Mouse (Mus musculus) liver, postnatal 0 days (tissue): ENCODE measurements around the gene Zfp750.
A peak's percentile ranks its signal among the peaks of the same experiment; 100 is the strongest.

Experiments used
- CTCF ChIP-seq: sonication (generic); IDR thresholded peaks from 2 replicates; pipeline ENCODE4 v1.5.1; 2016; ENCODE audit warnings: antibody characterized with exemption, low read depth
- EP300 ChIP-seq: IDR thresholded peaks from 2 replicates; pipeline ENCODE4 v1.6.1; 2016; ENCODE audit warnings: antibody characterized with exemption, low read depth, mild to moderate bottlenecking

DNA sequence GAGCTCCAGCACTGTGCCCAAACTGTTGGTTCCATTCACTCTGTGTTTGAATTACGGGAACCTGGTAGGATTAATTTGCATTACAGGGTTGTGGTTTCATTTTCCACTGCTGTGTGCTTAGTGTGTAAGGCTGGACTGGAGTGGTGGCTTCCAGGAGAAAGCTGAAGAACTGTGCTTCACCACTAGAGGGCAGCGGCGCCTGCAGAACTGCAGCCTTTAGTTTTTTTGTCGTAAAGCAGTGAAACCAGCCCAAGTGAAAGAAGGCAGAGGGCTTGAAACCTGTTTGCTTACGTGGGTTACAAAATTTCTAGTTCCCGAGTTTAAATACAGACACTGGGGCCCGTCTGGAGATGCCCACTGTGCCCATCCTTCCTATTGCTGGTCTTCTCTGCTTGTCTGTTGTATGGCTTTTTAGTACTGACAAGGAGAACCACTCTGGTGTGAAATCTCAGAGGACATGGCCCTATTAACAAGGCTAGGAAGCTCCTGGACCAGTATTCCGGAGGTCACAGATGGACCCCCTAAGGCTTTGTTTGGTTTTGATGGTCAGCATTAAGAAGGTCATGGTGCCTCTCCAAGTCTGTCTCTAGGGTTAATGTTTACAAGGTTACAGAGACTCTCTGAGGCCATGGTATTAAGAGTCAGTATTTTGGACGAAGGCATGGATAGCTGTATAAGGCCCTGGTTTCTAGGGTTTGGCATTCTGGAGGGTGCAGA lies 43.3 kb downstream of the Zfp750 start:
- TF ChIP-seq CTCF (peak; percentile 96), EP300 (no peak)
